Mouse (Mus musculus): Measurements from ENCODE around the gene Trmt2a.

GRCm38 (mm10) chr16:18200062-18200461, 48.4 kb upstream of the Trmt2a start:
- TF ChIP-seq CTCF (IDR thresholded peaks at IDR 0.05; ENCODE audit: low read depth): no peak
- no peak for TF ChIP-seq EP300 (IDR thresholded peaks at IDR 0.05; ENCODE audit: low read depth)
